Mouse (Mus musculus) forebrain, embryonic 10.5 days (tissue): ENCODE results near the gene Rsph10b. TPM values are rescaled to one million over a fixed set of nuclear protein-coding genes. Genes with fewer than 3 reads are reported as not detected.

Experiments
- DNase-seq: peaks from one replicate; pipeline ENCODE4 v3.0.0-alpha.2; 2017; ENCODE audit warnings: low spot score; ENCODE audit errors: extremely low spot score
- H3K27ac ChIP-seq: fragments of 300-500 bp; sonication (generic); 2 replicates; pipeline ENCODE4 v1.5.1; 2016; ENCODE audit warnings: mild to moderate bottlenecking
- H3K27me3 ChIP-seq: fragments of 300-500 bp; sonication (generic); 2 replicates; pipeline ENCODE4 v1.6.1; 2016; ENCODE audit warnings: mild to moderate bottlenecking; ENCODE audit not compliant: poor library complexity, severe bottlenecking
- H3K36me3 ChIP-seq: fragments of 300-500 bp; sonication (generic); replicated peaks from 2 replicates; pipeline ENCODE4 v1.6.1; 2016; ENCODE audit warnings: mild to moderate bottlenecking, moderate library complexity
- H3K4me1 ChIP-seq: fragments of 300-500 bp; sonication (generic); 2 replicates; pipeline ENCODE4 v1.6.1; 2016
- H3K4me3 ChIP-seq: fragments of 300-500 bp; sonication (generic); 2 replicates; pipeline ENCODE4 v1.5.1; 2016; ENCODE audit warnings: mild to moderate bottlenecking, moderate library complexity
- H3K9me3 ChIP-seq: fragments of 300-500 bp; sonication (generic); 2 replicates; pipeline ENCODE4 v1.6.1; 2016; ENCODE audit warnings: mild to moderate bottlenecking, moderate library complexity
- WGBS: fragments of 180-500 bp; shearing (Covaris S2); methylation state at CpG from one replicate; pipeline ENCODE4 v1.1.7; 2016; 5-methylcytosine and 5-hydroxymethylcytosine counted together
- polyA plus RNA-seq: library from polyadenylated mRNA; unstranded; fragments of >200 nt; fragmentation: Nextera tagmentation; extraction: Ambion mirVana; gene quantifications from 2 replicates; pipeline ENCODE4 v1.2.1, GENCODE M21; 2016

Gene Rsph10b
- polyA plus RNA-seq, 1 experiment from 2014 or later: 0.64 TPM

DNA sequence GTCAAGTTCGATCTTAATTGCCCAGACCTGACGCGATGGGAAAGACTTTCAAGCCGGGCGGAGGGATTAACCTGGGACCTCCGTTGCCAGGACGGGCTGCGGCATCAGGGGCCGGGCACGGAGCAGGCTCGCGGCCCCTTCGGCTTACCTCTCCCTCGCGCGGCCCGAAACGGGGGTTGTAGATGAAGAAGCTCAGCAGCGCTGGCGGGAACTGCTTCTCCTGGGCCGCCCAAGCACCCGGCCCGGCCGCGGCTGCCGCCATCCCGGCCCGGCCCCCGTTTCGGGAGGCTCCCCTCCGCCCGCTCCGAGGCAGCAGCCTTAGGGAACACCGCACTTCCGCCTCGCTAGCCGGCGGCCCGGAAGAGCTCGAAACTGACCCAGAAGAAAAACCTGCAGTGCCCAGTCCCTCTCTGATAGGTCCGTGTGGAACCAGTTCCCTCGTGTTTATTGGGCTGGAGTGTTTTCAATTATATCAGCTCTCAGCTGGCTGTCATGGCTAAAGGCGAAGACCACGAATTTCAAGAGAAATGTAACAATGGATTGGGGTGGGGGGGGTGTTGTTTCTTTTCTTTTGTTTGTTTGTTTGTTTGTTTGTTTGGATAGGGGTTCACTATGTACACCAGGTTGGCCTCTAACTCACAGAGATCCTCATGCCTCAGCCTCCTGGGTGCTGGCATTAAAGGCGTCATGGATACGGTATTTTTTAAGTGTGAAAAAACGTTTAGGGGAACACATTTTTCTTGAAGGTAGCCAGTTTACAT, 81.9 kb downstream of the Rsph10b start, which contains the start of gene Ccz1:
TSS of gene Ccz1 (minus strand) at position 327 of the 761 bp plus-strand sequence.
- peak within 1 kb of the TSS; percentile 82 for H3K4me3 ChIP-seq
- H3K4me1 ChIP-seq: peaks cover 5% of the 10 kb centered on the region
- no peaks in the 10 kb centered on the region for H3K27me3 ChIP-seq
- peak; percentile 84 for DNase-seq
- peaks cover 29% of the 10 kb centered on the region for H3K36me3 ChIP-seq
- peak within 1 kb of the TSS; percentile 92 for H3K27ac ChIP-seq
- no peaks in the 10 kb centered on the region for H3K9me3 ChIP-seq
- WGBS: 4% methylated on average over 47 of the region's 47 CpGs

DNA sequence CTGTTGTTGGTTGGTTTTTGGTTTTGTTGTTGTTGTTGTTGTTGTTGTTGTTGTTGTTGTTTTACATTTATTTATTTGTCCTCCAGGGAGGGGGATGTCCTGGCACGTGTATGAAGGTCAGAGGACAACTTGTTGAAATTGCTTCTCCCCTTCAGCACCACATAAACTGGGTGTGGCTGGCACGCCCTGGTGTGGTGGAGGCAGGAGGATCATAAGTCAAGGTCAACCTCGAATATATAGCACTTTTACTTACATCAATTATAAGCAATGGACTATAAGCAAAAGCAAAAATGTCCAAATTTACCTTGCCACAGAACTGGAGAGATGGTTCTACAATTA, 82.4 kb downstream of the Rsph10b start:
- Histone ChIP-seq H3K36me3 (peaks cover 24% of the 10 kb centered on the region), H3K4me1 (peaks cover 5% of the 10 kb centered on the region), H3K9me3 (no peaks in the 10 kb centered on the region), H3K27ac (no peak overlapping the region), H3K4me3 (peak overlapping the region; percentile 82), H3K27me3 (no peaks in the 10 kb centered on the region)
- DNase-seq: no peak
- WGBS: 83% methylated on average over 3 of the region's 3 CpGs

DNA sequence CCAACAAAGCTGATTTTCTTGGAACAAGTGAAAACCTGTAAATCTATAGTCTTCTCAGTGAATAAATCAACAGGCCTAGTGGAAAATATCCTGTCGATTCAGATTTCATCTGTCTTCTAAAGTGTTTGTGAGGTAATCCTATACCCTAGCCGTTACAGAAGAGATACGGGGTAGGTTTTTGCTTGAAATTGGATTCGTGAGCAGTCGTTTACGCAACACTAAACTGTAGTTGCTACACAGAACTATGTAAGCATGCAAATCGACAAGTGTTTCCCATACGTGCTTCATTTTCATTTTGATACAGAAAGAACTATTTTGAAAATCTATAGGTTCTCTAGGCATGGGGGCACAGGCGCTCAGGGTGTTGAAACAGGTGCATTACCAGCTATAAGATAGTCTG, 83.0 kb downstream of the Rsph10b start:
- Histone ChIP-seq H3K36me3 (peaks cover 18% of the 10 kb centered on the region), H3K27ac (no peak overlapping the region), H3K4me1 (peaks cover 5% of the 10 kb centered on the region), H3K4me3 (no peak overlapping the region), H3K27me3 (no peaks in the 10 kb centered on the region), H3K9me3 (no peaks in the 10 kb centered on the region)
- WGBS: 94% methylated on average over 9 of the region's 9 CpGs
- no peak for DNase-seq

DNA sequence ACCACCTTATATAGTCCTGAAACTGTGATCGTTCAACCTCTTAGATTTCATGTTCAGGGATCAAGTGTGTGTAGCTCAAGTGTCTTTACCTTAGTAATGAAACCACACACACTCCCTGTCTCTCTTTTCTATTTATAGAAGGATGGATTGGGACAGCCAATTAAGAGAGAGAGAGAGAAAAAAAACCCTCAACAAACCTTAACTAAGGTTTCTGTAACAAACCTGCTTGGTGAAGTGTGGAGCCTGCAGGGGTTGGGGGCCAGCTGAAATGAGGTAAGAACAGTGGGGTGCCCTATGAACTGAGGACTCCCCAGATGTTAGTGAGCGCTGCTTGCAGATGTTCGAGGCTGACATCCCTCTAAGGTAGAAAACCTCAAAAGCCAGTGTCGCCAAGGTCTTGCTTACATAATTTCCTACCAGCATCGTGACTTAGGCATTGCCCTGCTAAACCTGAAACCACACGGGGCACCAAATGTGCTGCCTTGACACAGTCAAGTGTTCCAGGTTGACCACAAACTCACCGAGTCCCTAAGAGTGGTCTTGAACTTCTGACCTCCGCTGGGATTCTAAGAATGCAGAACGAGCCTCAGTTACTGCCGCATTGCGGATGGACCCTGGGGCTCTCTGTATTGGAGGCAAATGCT, 93.9 kb downstream of the Rsph10b start, which contains the start of gene Ocm:
TSS of gene Ocm (minus strand) at position 51 of the 644 bp plus-strand sequence.
- WGBS: 77% methylated on average over 11 of the region's 11 CpGs
- DNase-seq: no peak

DNA sequence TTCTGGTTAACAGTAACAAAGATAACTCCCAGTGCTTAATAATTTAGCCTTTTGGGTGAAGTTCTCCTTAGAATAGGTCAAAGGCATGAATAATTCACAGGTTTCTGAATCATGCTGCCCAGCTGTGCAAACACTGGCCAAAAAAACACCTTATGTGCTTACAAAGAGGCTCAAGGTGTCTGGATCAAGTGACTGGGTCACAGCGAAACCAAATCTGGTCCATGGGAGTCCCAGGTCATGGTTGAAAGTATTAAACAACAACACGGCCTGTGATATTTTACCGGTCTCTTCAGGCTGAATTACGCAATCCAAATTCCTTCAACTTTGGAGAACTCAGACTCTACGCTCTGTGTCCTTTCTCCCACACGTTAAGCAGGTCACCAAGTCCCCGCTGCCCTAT, 99.7 kb downstream of the Rsph10b start:
- no peak overlapping the region for H3K27ac ChIP-seq
- no peaks in the 10 kb centered on the region for H3K36me3 ChIP-seq
- DNase-seq: no peak
- no peak overlapping the region for H3K4me3 ChIP-seq
- H3K27me3 ChIP-seq: no peaks in the 10 kb centered on the region
- no peaks in the 10 kb centered on the region for H3K9me3 ChIP-seq
- 89% methylated on average over 7 of the region's 7 CpGs for WGBS
- no peaks in the 10 kb centered on the region for H3K4me1 ChIP-seq

More for the DNA sequence above, 93.9 kb downstream of the Rsph10b start, which contains the start of gene Ocm:
- Histone ChIP-seq H3K4me1 (no peaks in the 10 kb centered on the region), H3K36me3 (no peaks in the 10 kb centered on the region), H3K4me3 (no peak within 1 kb of the TSS), H3K9me3 (no peaks in the 10 kb centered on the region), H3K27me3 (no peaks in the 10 kb centered on the region), H3K27ac (no peak within 1 kb of the TSS)

DNA sequence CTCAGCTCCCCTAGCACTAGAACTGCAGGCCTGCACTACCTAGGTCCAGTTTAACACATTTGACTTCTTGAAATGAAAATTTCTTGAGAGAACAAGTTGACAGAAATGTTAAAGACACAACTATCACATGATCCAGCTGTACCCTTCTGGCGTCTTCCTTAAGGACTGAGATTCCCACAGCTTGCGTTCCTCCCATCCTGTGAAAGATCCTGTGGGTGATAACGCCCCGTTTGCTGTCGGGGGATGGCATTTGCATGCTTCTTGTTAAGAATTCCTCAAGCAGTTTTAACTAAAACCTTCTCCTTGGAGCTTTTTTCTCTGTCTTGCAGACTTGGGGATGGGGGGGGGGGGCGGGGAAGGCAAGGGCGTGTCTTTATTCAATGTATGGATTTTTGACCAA, 101.7 kb downstream of the Rsph10b start:
- Histone ChIP-seq H3K27me3 (no peaks in the 10 kb centered on the region), H3K36me3 (no peaks in the 10 kb centered on the region), H3K4me3 (no peak overlapping the region), H3K27ac (no peak overlapping the region), H3K9me3 (peaks cover 4% of the 10 kb centered on the region), H3K4me1 (no peaks in the 10 kb centered on the region)
- 89% methylated on average over 7 of the region's 7 CpGs for WGBS
- DNase-seq: no peak

Other genes with a start within 250 kb of the Rsph10b start
- gene Usp42, start 200.8 kb upstream of the Rsph10b start, polyA plus RNA-seq: 29.1 and 29.8 TPM in 2 replicates
- gene Eif2ak1, start 115.2 kb upstream of the Rsph10b start, polyA plus RNA-seq: 46.6 and 47.4 TPM in 2 replicates
- 0.31 and 0.36 TPM in 2 replicates for gene Ankrd61, start 35.4 kb upstream of the Rsph10b start, polyA plus RNA-seq
- 141 TPM in 2 replicates for gene Aimp2, start 23.2 kb upstream of the Rsph10b start, polyA plus RNA-seq
- 40.8 and 41.5 TPM in 2 replicates for gene Pms2, start 23.1 kb upstream of the Rsph10b start, polyA plus RNA-seq
- 0.44 and 0.61 TPM in 2 replicates for gene Gm42421, start 4.9 kb upstream of the Rsph10b start, polyA plus RNA-seq
- gene Ccz1, start 81.8 kb downstream of the Rsph10b start, polyA plus RNA-seq: 104 and 107 TPM in 2 replicates
- gene Ocm, start 93.6 kb downstream of the Rsph10b start, polyA plus RNA-seq: not detected in 2 replicates
- gene Lmtk2, start 167.4 kb downstream of the Rsph10b start, polyA plus RNA-seq: 5.5 and 5.7 TPM in 2 replicates